Mouse (Mus musculus) kidney, adult 2 months (tissue): ENCODE measurements at regions not wholly inside any gene's neighbourhood (a gene's known extent, or its start where the extent isn't known, plus 50 kb on each side); places are given as distances from the start of the nearest gene placed in this dataset.

Experiments
- DNase-seq: peaks from one replicate; pipeline ENCODE4 v3.0.0; 2021
- H3K27ac ChIP-seq: fragments of 200-500 bp; 2 replicates; pipeline ENCODE4 v1.5.1; 2012; ENCODE audit warnings: low read depth, low read length, control low read depth, inconsistent platforms; ENCODE audit not compliant: insufficient read depth
- H3K27me3 ChIP-seq: fragments of 200-500 bp; replicated peaks from 2 replicates; pipeline ENCODE4 v1.6.1; 2012; ENCODE audit warnings: mild to moderate bottlenecking, moderate library complexity, low read length, inconsistent platforms; ENCODE audit not compliant: control insufficient read depth, insufficient read depth
- H3K36me3 ChIP-seq: fragments of 200-500 bp; 2 replicates; pipeline ENCODE4 v1.6.1; 2012; ENCODE audit warnings: mild to moderate bottlenecking, moderate library complexity, low read length, inconsistent platforms; ENCODE audit not compliant: control insufficient read depth, insufficient read depth
- H3K4me1 ChIP-seq: fragments of 200-500 bp; 2 replicates; pipeline ENCODE4 v1.6.1; 2011; ENCODE audit warnings: low read length; ENCODE audit not compliant: control insufficient read depth, insufficient read depth
- H3K4me3 ChIP-seq: fragments of 200-500 bp; 2 replicates; pipeline ENCODE4 v1.5.1; 2011; ENCODE audit warnings: mild to moderate bottlenecking, low read depth, low read length, control low read depth; ENCODE audit not compliant: insufficient read depth
- CTCF ChIP-seq: fragments of 200-500 bp; conservative IDR thresholded peaks from 2 replicates; pipeline ENCODE4 v1.5.1; 2011; ENCODE audit warnings: low read depth, mild to moderate bottlenecking, control low read depth, low read length, moderate library complexity, mixed read lengths; ENCODE audit not compliant: insufficient read depth, insufficient read length
- POLR2A ChIP-seq: fragments of 200-500 bp; IDR thresholded peaks from one replicate; pipeline ENCODE4 v1.6.1; 2011; ENCODE audit warnings: low read depth, low read length, control low read depth
- WGBS: fragments of 180-500 bp; shearing (Covaris S2); methylation state at CpG from one replicate; pipeline ENCODE4 v1.1.7; 2018; 5-methylcytosine and 5-hydroxymethylcytosine counted together

- Histone ChIP-seq H3K4me1 (no peaks in the 10 kb centered on the region), H3K4me3 (no peak overlapping the region), H3K27me3 (no peaks in the 10 kb centered on the region), H3K36me3 (no peaks in the 10 kb centered on the region), H3K27ac (no peak overlapping the region)
- no peak for TF ChIP-seq POLR2A
- no peak for DNase-seq
These were observed 185.1 kb downstream of the Kdr start for GRCm38 (mm10) chr5:75793184-75793583.

GRCm38 (mm10) chr5:75791738-75792137, 186.5 kb downstream of the Kdr start:
- no peak for DNase-seq

GRCm38 (mm10) chr5:75788087-75788486, 190.2 kb downstream of the Kdr start:
- Histone ChIP-seq H3K36me3 (no peaks in the 10 kb centered on the region), H3K27ac (no peak overlapping the region), H3K27me3 (no peaks in the 10 kb centered on the region; the same call in 1 of the 2 replicates), H3K4me3 (no peak overlapping the region), H3K4me1 (no peaks in the 10 kb centered on the region)
- TF ChIP-seq CTCF (no peak), POLR2A (no peak)
- DNase-seq: no peak
- 74% methylated on average over 3 of the region's 3 CpGs for WGBS

More at GRCm38 (mm10) chr5:75791738-75792137, 186.5 kb downstream of the Kdr start:
- H3K27ac ChIP-seq: no peak overlapping the region
- no peaks in the 10 kb centered on the region for H3K36me3 ChIP-seq
- TF ChIP-seq POLR2A (no peak), CTCF (no peak)
- H3K27me3 ChIP-seq: no peaks in the 10 kb centered on the region
- H3K4me3 ChIP-seq: no peak overlapping the region
- no peaks in the 10 kb centered on the region for H3K4me1 ChIP-seq
- WGBS: 86% methylated on average over 8 of the region's 8 CpGs

- no peaks in the 10 kb centered on the region for H3K36me3 ChIP-seq
- H3K27me3 ChIP-seq: no peaks in the 10 kb centered on the region; the same call in 1 of the 2 replicates
- H3K27ac ChIP-seq: no peak overlapping the region
- no peak overlapping the region for H3K4me3 ChIP-seq
- H3K4me1 ChIP-seq: no peaks in the 10 kb centered on the region
- DNase-seq: no peak
- TF ChIP-seq POLR2A: no peak
- no peak for TF ChIP-seq CTCF
- WGBS: 91% methylated on average over 3 of the region's 3 CpGs
These were observed 192.1 kb downstream of the Kdr start for GRCm38 (mm10) chr5:75786196-75786595.

- 72% methylated on average over 8 of the region's 8 CpGs for WGBS
- Histone ChIP-seq H3K4me1 (no peaks in the 10 kb centered on the region), H3K4me3 (no peak overlapping the region), H3K36me3 (no peaks in the 10 kb centered on the region), H3K27ac (no peak overlapping the region), H3K27me3 (no peaks in the 10 kb centered on the region; the same call in 1 of the 2 replicates)
- TF ChIP-seq POLR2A: no peak
- TF ChIP-seq CTCF: no peak
- no peak for DNase-seq
These were observed 193.2 kb downstream of the Kdr start for GRCm38 (mm10) chr5:75784998-75785593.

- Histone ChIP-seq H3K27ac (no peak overlapping the region), H3K4me3 (no peak overlapping the region), H3K4me1 (no peaks in the 10 kb centered on the region), H3K36me3 (no peaks in the 10 kb centered on the region), H3K27me3 (no peaks in the 10 kb centered on the region)
- 88% methylated on average over 5 of the region's 5 CpGs for WGBS
- TF ChIP-seq POLR2A: no peak
- no peak for TF ChIP-seq CTCF
- no peak for DNase-seq
These were observed 195.9 kb downstream of the Kit start for GRCm38 (mm10) chr5:75770592-75770991.

GRCm38 (mm10) chr5:75767213-75767612, 192.5 kb downstream of the Kit start:
- Histone ChIP-seq H3K27me3 (no peaks in the 10 kb centered on the region), H3K4me1 (no peaks in the 10 kb centered on the region), H3K27ac (no peak overlapping the region), H3K36me3 (no peaks in the 10 kb centered on the region), H3K4me3 (no peak overlapping the region)
- DNase-seq: no peak
- WGBS: 55% methylated on average over 1 of the region's 1 CpGs
- TF ChIP-seq CTCF: no peak
- TF ChIP-seq POLR2A: no peak
